Mouse (Mus musculus) myocyte (in vitro differentiated cells): ENCODE data around the gene Zfp963. TPM values are rescaled to one million over a fixed set of nuclear protein-coding genes. Genes with fewer than 3 reads are reported as not detected.

Experiments used
- H3K27me3 ChIP-seq: one replicate; pipeline ENCODE4 v1.6.1; 2011; ENCODE audit not compliant: control insufficient read depth, insufficient read depth, insufficient read length
- H3K36me3 ChIP-seq: one replicate; pipeline ENCODE4 v1.6.1; 2011; ENCODE audit not compliant: control insufficient read depth, insufficient read depth
- H3K4me2 ChIP-seq: one replicate; pipeline ENCODE4 v1.6.1; 2011; ENCODE audit warnings: low read depth, control low read depth
- H3K4me3 ChIP-seq: one replicate; pipeline ENCODE4 v1.5.1; 2011; ENCODE audit warnings: mild to moderate bottlenecking, control low read depth, moderate library complexity
- H3K79me2 ChIP-seq: one replicate; pipeline ENCODE4 v1.6.1; 2011; ENCODE audit not compliant: control insufficient read depth, insufficient read depth
- H3ac ChIP-seq: one replicate; pipeline ENCODE4 v1.6.1; 2011; ENCODE audit not compliant: control insufficient read depth, insufficient read length
- CEBPB ChIP-seq: IDR thresholded peaks from 2 replicates; pipeline ENCODE4 v1.6.1; 2011; ENCODE audit warnings: mild to moderate bottlenecking, moderate library complexity; ENCODE audit not compliant: poor library complexity, insufficient read depth, severe bottlenecking
- E2F4 ChIP-seq: IDR thresholded peaks from one replicate; pipeline ENCODE4 v1.6.1; 2011; ENCODE audit warnings: mild to moderate bottlenecking, control low read depth, moderate library complexity; ENCODE audit not compliant: insufficient read depth
- MAX ChIP-seq: IDR thresholded peaks from one replicate; pipeline ENCODE4 v1.6.1; 2011; ENCODE audit warnings: low read depth, mild to moderate bottlenecking, control low read depth
- MYOD1 ChIP-seq, 3 experiments: IDR thresholded peaks; one replicate each; pipeline ENCODE4 v1.6.1; 2011; ENCODE audit warnings: control low read depth in 2 of 3, low read depth in 2 of 3, mild to moderate bottlenecking in 2 of 3, moderate library complexity in 1 of 3; ENCODE audit not compliant: insufficient read length in 2 of 3, control insufficient read depth in 1 of 3
- MYOG ChIP-seq, 3 experiments: IDR thresholded peaks; one replicate each; pipeline ENCODE4 v1.6.1; 2011; ENCODE audit warnings: control low read depth in 2 of 3, low read depth in 2 of 3, mild to moderate bottlenecking in 2 of 3; ENCODE audit not compliant: insufficient read length in 2 of 3, control insufficient read depth in 1 of 3, insufficient read depth in 1 of 3
- POLR2A ChIP-seq: IDR thresholded peaks from one replicate; pipeline ENCODE4 v1.6.1; 2011; ENCODE audit warnings: low read depth, mild to moderate bottlenecking, control low read depth, moderate library complexity; ENCODE audit not compliant: insufficient read length
- POLR2AphosphoS2 ChIP-seq: IDR thresholded peaks from one replicate; pipeline ENCODE4 v1.6.1; 2011; ENCODE audit warnings: low read depth, control low read depth; ENCODE audit not compliant: insufficient read length
- REST ChIP-seq: IDR thresholded peaks from one replicate; pipeline ENCODE4 v1.6.1; 2011; ENCODE audit warnings: mild to moderate bottlenecking, control low read depth, moderate library complexity; ENCODE audit not compliant: insufficient read depth, insufficient read length
- SRF ChIP-seq: IDR thresholded peaks from one replicate; pipeline ENCODE4 v1.6.1; 2011; ENCODE audit warnings: low read depth; ENCODE audit not compliant: control insufficient read depth, insufficient read length
- TCF12 ChIP-seq: IDR thresholded peaks from one replicate; pipeline ENCODE4 v1.6.1; 2011; ENCODE audit warnings: mild to moderate bottlenecking, control low read depth; ENCODE audit not compliant: poor library complexity, insufficient read depth, severe bottlenecking
- TCF3 ChIP-seq: IDR thresholded peaks from one replicate; pipeline ENCODE4 v1.6.1; 2011; ENCODE audit warnings: low read depth, control low read depth; ENCODE audit not compliant: insufficient read length
- USF1 ChIP-seq: IDR thresholded peaks from one replicate; pipeline ENCODE4 v1.6.1; 2011; ENCODE audit warnings: low read depth, mild to moderate bottlenecking, control low read depth, moderate library complexity
- polyA plus RNA-seq: library from polyadenylated mRNA; unstranded; fragments of >200 nt; fragmentation: generic; extraction: Trizol; gene quantifications from one replicate; pipeline ENCODE4 v1.2.1, GENCODE M21; 2012; ENCODE audit warnings: missing spikeins

The Zfp963 gene
- polyA plus RNA-seq = 0.97 TPM

- H3K27me3 ChIP-seq = no peaks in the 10 kb centered on the region
- peak within 1 kb of the TSS; percentile 73 for H3ac ChIP-seq
- peak within 1 kb of the TSS; percentile 24 for H3K4me3 ChIP-seq
- no peaks in the 10 kb centered on the region for H3K36me3 ChIP-seq
- H3K4me2 ChIP-seq = peak within 1 kb of the TSS; percentile 90
- TF ChIP-seq POLR2AphosphoS2 (peak; percentile 100), MYOG (IDR thresholded peaks at IDR 0.05; ENCODE audit: control insufficient read depth in 1 of 3, insufficient read depth in 1 of 3, insufficient read length in 2 of 3, low read depth in 2 of 3) (peak in 1 of 3 experiments; percentile 15), MYOD1 (IDR thresholded peaks at IDR 0.05; ENCODE audit: control insufficient read depth in 1 of 3, insufficient read length in 2 of 3, low read depth in 2 of 3) (peak in 2 of 3 experiments; percentile 7 to 17), TCF12 (no peak), POLR2A (peak; percentile 99), SRF (no peak), REST (peak; percentile 22), TCF3 (no peak), E2F4 (no peak), CEBPB (no peak), USF1 (no peak), MAX (no peak)
- H3K79me2 ChIP-seq = no peaks in the 10 kb centered on the region
These were observed at the start of gene Zfp963 for GRCm38 (mm10) chr8:69749544-69750454. Gene Zfp963 (minus strand): TSS chr8:69749970.

GRCm38 (mm10) chr8:69799261-69799660 is 49.5 kb upstream of the Zfp963 start:
- Histone ChIP-seq H3K36me3 (peaks cover 16% of the 10 kb centered on the region), H3K27me3 (no peaks in the 10 kb centered on the region), H3ac (no peak overlapping the region), H3K4me2 (no peak overlapping the region), H3K4me3 (no peak overlapping the region), H3K79me2 (no peaks in the 10 kb centered on the region)
- TF ChIP-seq TCF3 = no peak
- TF ChIP-seq REST = no peak

GRCm38 (mm10) chr8:69797661-69798060 is 47.9 kb upstream of the Zfp963 start:
- no peak for TF ChIP-seq E2F4
- no peak for TF ChIP-seq POLR2A
- no peak for TF ChIP-seq SRF
- TF ChIP-seq MYOD1 (IDR thresholded peaks at IDR 0.05; ENCODE audit: control insufficient read depth in 1 of 3, insufficient read length in 2 of 3, low read depth in 2 of 3) = no peak
- no peak for TF ChIP-seq POLR2AphosphoS2
- no peak for TF ChIP-seq TCF3
- no peak for TF ChIP-seq USF1
- TF ChIP-seq MYOG (IDR thresholded peaks at IDR 0.05; ENCODE audit: control insufficient read depth in 1 of 3, insufficient read depth in 1 of 3, insufficient read length in 2 of 3, low read depth in 2 of 3) = no peak
- no peak for TF ChIP-seq TCF12
- no peak for TF ChIP-seq REST
- no peak for TF ChIP-seq MAX
- no peak for TF ChIP-seq CEBPB
- H3ac ChIP-seq = no peak overlapping the region
- no peak overlapping the region for H3K4me3 ChIP-seq
- H3K79me2 ChIP-seq = peaks cover 13% of the 10 kb centered on the region
- H3K27me3 ChIP-seq = no peaks in the 10 kb centered on the region
- no peak overlapping the region for H3K4me2 ChIP-seq
- H3K36me3 ChIP-seq = peaks cover 16% of the 10 kb centered on the region

- H3ac ChIP-seq = no peak overlapping the region
- no peak overlapping the region for H3K4me2 ChIP-seq
- peaks cover 16% of the 10 kb centered on the region for H3K36me3 ChIP-seq
- peaks cover 21% of the 10 kb centered on the region for H3K79me2 ChIP-seq
- no peak for TF ChIP-seq POLR2AphosphoS2
- no peak for TF ChIP-seq REST
- TF ChIP-seq POLR2A = no peak
- no peak for TF ChIP-seq TCF12
- no peak for TF ChIP-seq CEBPB
- TF ChIP-seq MYOD1 (IDR thresholded peaks at IDR 0.05; ENCODE audit: control insufficient read depth in 1 of 3, insufficient read length in 2 of 3, low read depth in 2 of 3) = no peak
- no peak for TF ChIP-seq MAX
- no peak for TF ChIP-seq TCF3
- TF ChIP-seq SRF = no peak
- TF ChIP-seq MYOG (IDR thresholded peaks at IDR 0.05; ENCODE audit: control insufficient read depth in 1 of 3, insufficient read depth in 1 of 3, insufficient read length in 2 of 3, low read depth in 2 of 3) = no peak
- no peak for TF ChIP-seq USF1
- no peak for TF ChIP-seq E2F4
- no peaks in the 10 kb centered on the region for H3K27me3 ChIP-seq
- no peak overlapping the region for H3K4me3 ChIP-seq
These were observed 47.1 kb upstream of the Zfp963 start for GRCm38 (mm10) chr8:69796721-69797345.
